Mouse (Mus musculus) intestine, postnatal 0 days (tissue): ENCODE data around the gene Pan2. TPM values are rescaled to one million over a fixed set of nuclear protein-coding genes. Genes with fewer than 3 reads are reported as not detected.

ENCODE experiments used
- ATAC-seq: fragments of 200-750 bp; cut with Nextera tagmentation; 2 replicates; pipeline ENCODE4 v1.8.0; 2017; ENCODE audit warnings: mild to moderate bottlenecking, moderate TSS enrichment, moderate library complexity
- H3K27ac ChIP-seq: fragments of 300-500 bp; sonication (generic); 2 replicates; pipeline ENCODE4 v1.5.1; 2014; ENCODE audit warnings: mild to moderate bottlenecking, low read depth, low read length, moderate library complexity
- H3K27me3 ChIP-seq: fragments of 300-500 bp; sonication (generic); replicated peaks from 2 replicates; pipeline ENCODE4 v1.6.1; 2014; ENCODE audit warnings: low read length, mixed read lengths; ENCODE audit not compliant: control insufficient read depth, insufficient read depth
- H3K36me3 ChIP-seq: fragments of 300-500 bp; sonication (generic); 2 replicates; pipeline ENCODE4 v1.6.1; 2014; ENCODE audit warnings: mild to moderate bottlenecking, moderate library complexity; ENCODE audit not compliant: control insufficient read depth, insufficient read depth
- H3K4me1 ChIP-seq: fragments of 300-500 bp; sonication (generic); replicated peaks from 2 replicates; pipeline ENCODE4 v1.6.1; 2014; ENCODE audit warnings: antibody characterized with exemption, low read length, mixed read lengths; ENCODE audit not compliant: control insufficient read depth, insufficient read depth
- H3K4me2 ChIP-seq: fragments of 300-500 bp; sonication (generic); replicated peaks from 2 replicates; pipeline ENCODE4 v1.6.1; 2014; ENCODE audit warnings: low read depth, mild to moderate bottlenecking, moderate library complexity
- H3K4me3 ChIP-seq: fragments of 300-500 bp; sonication (generic); 2 replicates; pipeline ENCODE4 v1.5.1; 2014; ENCODE audit warnings: low read depth, low read length
- H3K9ac ChIP-seq: fragments of 300-500 bp; sonication (generic); 2 replicates; pipeline ENCODE4 v1.6.1; 2014; ENCODE audit warnings: mild to moderate bottlenecking, low read depth, low read length
- H3K9me3 ChIP-seq: fragments of 300-500 bp; sonication (generic); 2 replicates; pipeline ENCODE4 v1.6.1; 2016; ENCODE audit warnings: mixed run types; ENCODE audit not compliant: control insufficient read depth
- CTCF ChIP-seq: sonication (generic); IDR thresholded peaks from 2 replicates; pipeline ENCODE4 v1.5.1; 2016; ENCODE audit warnings: low read depth, mild to moderate bottlenecking, control low read depth, antibody characterized with exemption, moderate library complexity
- WGBS: fragments of 180-500 bp; shearing (Covaris S2); extraction: QIAGEN DNeasy Blood & Tissue Kit; methylation state at CpG from one replicate; pipeline ENCODE4 v1.1.7; 2014; 5-methylcytosine and 5-hydroxymethylcytosine counted together
- polyA plus RNA-seq: library from polyadenylated mRNA; unstranded; fragments of >200 nt; fragmentation: Nextera tagmentation; extraction: Ambion mirVana; gene quantifications from 2 replicates; pipeline ENCODE4 v1.2.1, GENCODE M21; 2015

Gene Pan2
- polyA plus RNA-seq, 1 experiment from 2014 or later = 11.5 TPM

- TF ChIP-seq CTCF = no peak
Observed at GRCm38 (mm10) chr10:128262300-128262699, 40.8 kb upstream of the Pan2 start.

GRCm38 (mm10) chr10:128263393-128264310 is 39.5 kb upstream of the Pan2 start:
- no peak for TF ChIP-seq CTCF
- H3K9me3 ChIP-seq = no peaks in the 10 kb centered on the region
- no peak overlapping the region for H3K9ac ChIP-seq
- no peak for ATAC-seq
- H3K4me3 ChIP-seq = no peak overlapping the region
- H3K4me1 ChIP-seq = no peaks in the 10 kb centered on the region
- 80% methylated on average over 6 of the region's 6 CpGs for WGBS
- H3K27ac ChIP-seq = no peak overlapping the region
- no peaks in the 10 kb centered on the region for H3K27me3 ChIP-seq
- H3K4me2 ChIP-seq = no peak overlapping the region
- H3K36me3 ChIP-seq = no peaks in the 10 kb centered on the region

More at GRCm38 (mm10) chr10:128262300-128262699, 40.8 kb upstream of the Pan2 start:
- no peaks in the 10 kb centered on the region for H3K4me1 ChIP-seq
- H3K27ac ChIP-seq = no peak overlapping the region
- H3K4me3 ChIP-seq = no peak overlapping the region
- no peak for ATAC-seq
- WGBS = 74% methylated on average over 22 of the region's 22 CpGs
- H3K4me2 ChIP-seq = no peak overlapping the region
- no peaks in the 10 kb centered on the region for H3K36me3 ChIP-seq
- H3K9me3 ChIP-seq = no peaks in the 10 kb centered on the region
- H3K27me3 ChIP-seq = no peaks in the 10 kb centered on the region
- H3K9ac ChIP-seq = no peak overlapping the region

- Histone ChIP-seq H3K9ac (no peak within 1 kb of the TSS), H3K4me1 (no peaks in the 10 kb centered on the region), H3K4me2 (0 out of 2 replicates have a peak within 1 kb of the TSS, but pooled peaks have one; percentile 65), H3K4me3 (peak within 1 kb of the TSS; percentile 77; the same call in 1 of the 2 replicates), H3K9me3 (no peaks in the 10 kb centered on the region), H3K27me3 (no peaks in the 10 kb centered on the region), H3K27ac (no peak within 1 kb of the TSS), H3K36me3 (no peaks in the 10 kb centered on the region)
- no peak for ATAC-seq
- 67% methylated on average over 6 of the region's 6 CpGs for WGBS
- TF ChIP-seq CTCF = no peak
Observed at GRCm38 (mm10) chr10:128268371-128268770, 34.8 kb upstream of the Pan2 start, which contains the start of gene Apof. Gene Apof (plus strand): TSS chr10:128268671.

- no peak for TF ChIP-seq CTCF
- Histone ChIP-seq H3K36me3 (no peaks in the 10 kb centered on the region), H3K27me3 (no peaks in the 10 kb centered on the region), H3K4me2 (peak overlapping the region; percentile 65), H3K4me3 (peak overlapping the region; percentile 77), H3K9me3 (no peaks in the 10 kb centered on the region), H3K27ac (no peak overlapping the region; the same call in 1 of the 2 replicates), H3K9ac (peak overlapping the region; percentile 31; the same call in 1 of the 2 replicates), H3K4me1 (no peaks in the 10 kb centered on the region)
- ATAC-seq = no peak
- 73% methylated on average over 16 of the region's 16 CpGs for WGBS
Observed at GRCm38 (mm10) chr10:128269206-128269910, 33.8 kb upstream of the Pan2 start.

DNA sequence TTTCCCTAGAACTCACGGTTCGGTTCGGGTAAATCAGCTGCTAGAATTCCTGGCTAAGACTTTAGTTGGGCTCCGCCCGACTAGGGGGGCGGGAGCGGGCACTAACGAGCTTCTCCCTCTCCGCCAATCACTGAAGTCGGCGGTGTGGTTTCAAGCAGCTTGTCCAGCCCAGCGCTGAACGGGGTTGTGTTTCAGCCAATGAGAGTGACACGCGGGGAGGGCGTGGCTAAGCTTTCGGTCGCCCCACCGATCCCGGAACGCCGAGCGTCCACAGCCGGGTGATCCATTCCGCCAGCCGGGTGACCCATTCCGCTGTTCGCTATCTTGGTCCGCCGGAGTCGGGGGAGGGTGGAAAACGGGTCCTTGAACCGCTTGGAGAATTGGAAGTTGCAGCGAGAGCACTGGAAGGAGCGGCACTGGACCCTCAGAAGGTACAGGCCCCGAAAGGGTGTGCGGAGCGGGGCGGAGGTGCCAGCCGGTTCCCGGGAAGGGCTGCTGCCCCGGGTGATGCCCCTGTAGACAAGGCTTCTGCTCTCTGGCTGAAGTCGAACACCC is 32.8 kb upstream of the Pan2 start, which contains the start of gene Stat2:
Stat2 (plus strand) TSS at position 273 of the 555 bp plus-strand sequence.
- WGBS = under 1% methylated on average over 43 of the region's 43 CpGs

DNA sequence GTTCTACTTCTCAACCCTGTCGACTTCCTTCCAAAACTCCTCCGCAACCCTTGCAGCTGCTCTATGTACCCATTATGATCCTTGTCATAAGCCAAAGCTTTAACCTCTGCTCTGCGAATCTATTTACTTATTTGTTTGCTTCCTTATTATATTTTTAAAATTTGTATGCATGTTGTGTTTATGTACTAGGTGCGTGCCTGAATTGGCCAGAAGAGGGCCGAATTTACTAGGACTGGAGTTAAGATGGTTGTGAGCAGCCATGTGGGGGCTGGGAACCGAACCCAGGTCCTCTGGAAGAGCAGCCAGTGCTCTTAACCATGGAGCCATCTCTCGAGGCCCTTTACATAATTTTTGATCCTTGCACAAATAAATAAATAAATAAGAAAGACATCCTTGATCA is 32.3 kb upstream of the Pan2 start:
- H3K9ac ChIP-seq = peak overlapping the region; percentile 58
- H3K4me2 ChIP-seq = peak overlapping the region; percentile 65
- ATAC-seq = no peak
- H3K4me1 ChIP-seq = no peaks in the 10 kb centered on the region
- no peaks in the 10 kb centered on the region for H3K9me3 ChIP-seq
- H3K27me3 ChIP-seq = no peaks in the 10 kb centered on the region
- peak; percentile 41 for TF ChIP-seq CTCF
- WGBS = 38% methylated on average over 7 of the region's 7 CpGs
- peak overlapping the region; percentile 77 for H3K4me3 ChIP-seq
- peak overlapping the region; percentile 76; the same call in 1 of the 2 replicates for H3K27ac ChIP-seq
- no peaks in the 10 kb centered on the region for H3K36me3 ChIP-seq

More for the DNA sequence above, 32.8 kb upstream of the Pan2 start, which contains the start of gene Stat2:
- Histone ChIP-seq H3K4me3 (peak within 1 kb of the TSS; percentile 77), H3K36me3 (no peaks in the 10 kb centered on the region), H3K27me3 (no peaks in the 10 kb centered on the region), H3K4me1 (no peaks in the 10 kb centered on the region), H3K4me2 (peak within 1 kb of the TSS; percentile 65), H3K9ac (peak within 1 kb of the TSS; percentile 58), H3K9me3 (no peaks in the 10 kb centered on the region), H3K27ac (peak within 1 kb of the TSS; percentile 76)
- TF ChIP-seq CTCF = no peak
- ATAC-seq = peak; percentile 97
